Mouse (Mus musculus) brain, embryonic 14.5 days (tissue): Measurements from ENCODE around the gene Syt12.

Experiments used
- CTCF ChIP-seq: fragments of 200-500 bp; IDR thresholded peaks from 2 replicates; pipeline ENCODE4 v1.5.1; 2012; ENCODE audit warnings: inconsistent platforms, mild to moderate bottlenecking, moderate library complexity, borderline replicate concordance; ENCODE audit not compliant: insufficient read depth, insufficient read length; ENCODE audit errors: extremely low read depth
- POLR2A ChIP-seq: fragments of 200-500 bp; IDR thresholded peaks from 2 replicates; pipeline ENCODE4 v1.6.1; 2012; ENCODE audit warnings: mild to moderate bottlenecking, inconsistent platforms, borderline replicate concordance; ENCODE audit not compliant: poor library complexity, insufficient read depth, insufficient read length, severe bottlenecking; ENCODE audit errors: extremely low read depth

- no peak for TF ChIP-seq POLR2A
- TF ChIP-seq CTCF, result no peak
Measured at GRCm38 (mm10) chr19:4504830-4505229, 27.6 kb upstream of the Syt12 start.
